Mouse (Mus musculus): ENCODE measurements around the gene Capn9. TPM values are rescaled to one million over a fixed set of nuclear protein-coding genes. Genes with fewer than 3 reads are reported as not detected.
A peak's percentile ranks its signal among the peaks of the same experiment; 100 is the strongest.

Gene Capn9
- polyA plus RNA-seq, 1 experiment = 0.12 TPM

DNA sequence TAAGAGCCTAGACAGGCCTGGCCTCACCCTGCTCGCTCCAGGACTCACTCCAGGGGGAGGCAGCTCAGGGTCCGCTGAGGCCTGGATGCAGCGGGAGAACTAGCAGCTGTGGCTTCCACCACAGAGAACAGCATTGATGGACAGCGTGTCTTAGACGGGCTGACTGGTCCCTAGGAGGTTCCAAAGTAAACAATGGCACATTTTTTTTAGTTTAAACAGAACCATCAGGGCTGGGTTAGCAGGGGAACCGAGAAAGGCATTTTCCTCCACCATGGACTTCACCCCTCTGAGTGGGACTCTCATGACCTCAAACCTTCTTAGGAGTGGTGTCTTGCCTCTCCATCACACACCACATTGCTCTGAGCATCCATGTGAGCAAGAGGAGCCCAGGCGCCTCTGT, 56.1 kb downstream of the Capn9 start:
- Histone ChIP-seq H3K4me1 (ENCODE audit: control insufficient read depth, insufficient read depth, low read length) (peaks cover 2% of the 10 kb centered on the region; the same call in 1 of the 2 replicates), H3K4me3 (replicated peaks; ENCODE audit: extremely low read depth, low read depth, low read length) (no peak overlapping the region)
- no peak for TF ChIP-seq CTCF (IDR thresholded peaks at IDR 0.05; ENCODE audit: insufficient read depth, low read length)
- TF ChIP-seq POLR2A (IDR thresholded peaks at IDR 0.05; ENCODE audit: borderline replicate concordance, extremely low read depth, low read depth, low read length) = no peak
- 36% methylated on average over 7 of the region's 7 CpGs for WGBS
- no peak for DNase-seq

DNA sequence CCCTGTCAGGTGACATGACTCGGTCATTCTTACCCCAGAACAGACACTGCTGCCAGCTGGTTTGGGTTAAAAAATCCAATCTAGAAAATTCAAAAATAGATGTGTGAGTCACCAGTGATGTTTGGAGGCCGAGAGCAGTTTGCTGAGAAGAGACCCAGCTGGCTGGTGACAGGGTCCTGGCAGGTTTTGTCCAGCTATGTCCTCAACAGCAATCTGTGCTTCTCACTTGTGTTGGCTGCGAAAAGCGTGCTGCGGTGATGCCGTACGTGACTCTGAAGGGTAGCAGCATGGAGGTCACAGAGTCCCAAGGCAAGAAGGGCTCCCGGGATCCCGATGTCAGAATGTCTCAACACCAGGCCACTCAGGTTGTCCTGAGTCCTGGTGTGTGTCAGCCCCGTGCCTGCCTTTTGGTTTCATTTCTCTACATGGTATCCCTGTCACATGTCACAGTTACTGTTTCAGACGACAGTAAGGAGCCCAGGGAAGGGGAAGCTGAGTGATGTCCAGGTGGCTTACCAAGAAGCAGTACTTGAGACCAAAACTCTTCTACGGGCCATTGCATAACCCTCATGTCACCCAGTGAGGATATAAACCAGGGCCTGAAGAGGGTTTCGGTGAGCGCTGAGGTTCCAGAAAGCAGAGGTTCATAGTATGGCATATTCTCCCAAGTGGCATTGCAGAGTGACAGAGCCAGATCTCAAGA, 57.2 kb downstream of the Capn9 start:
- DNase-seq = peak; percentile 40
- 64% methylated on average over 14 of the region's 14 CpGs for WGBS
- TF ChIP-seq POLR2A (IDR thresholded peaks at IDR 0.05; ENCODE audit: borderline replicate concordance, extremely low read depth, low read depth, low read length) (no peak), CTCF (IDR thresholded peaks at IDR 0.05; ENCODE audit: insufficient read depth, low read length) (no peak)
- Histone ChIP-seq H3K4me3 (replicated peaks; ENCODE audit: extremely low read depth, low read depth, low read length) (no peak overlapping the region), H3K4me1 (ENCODE audit: control insufficient read depth, insufficient read depth, low read length) (peaks cover 2% of the 10 kb centered on the region; the same call in 1 of the 2 replicates)

DNA sequence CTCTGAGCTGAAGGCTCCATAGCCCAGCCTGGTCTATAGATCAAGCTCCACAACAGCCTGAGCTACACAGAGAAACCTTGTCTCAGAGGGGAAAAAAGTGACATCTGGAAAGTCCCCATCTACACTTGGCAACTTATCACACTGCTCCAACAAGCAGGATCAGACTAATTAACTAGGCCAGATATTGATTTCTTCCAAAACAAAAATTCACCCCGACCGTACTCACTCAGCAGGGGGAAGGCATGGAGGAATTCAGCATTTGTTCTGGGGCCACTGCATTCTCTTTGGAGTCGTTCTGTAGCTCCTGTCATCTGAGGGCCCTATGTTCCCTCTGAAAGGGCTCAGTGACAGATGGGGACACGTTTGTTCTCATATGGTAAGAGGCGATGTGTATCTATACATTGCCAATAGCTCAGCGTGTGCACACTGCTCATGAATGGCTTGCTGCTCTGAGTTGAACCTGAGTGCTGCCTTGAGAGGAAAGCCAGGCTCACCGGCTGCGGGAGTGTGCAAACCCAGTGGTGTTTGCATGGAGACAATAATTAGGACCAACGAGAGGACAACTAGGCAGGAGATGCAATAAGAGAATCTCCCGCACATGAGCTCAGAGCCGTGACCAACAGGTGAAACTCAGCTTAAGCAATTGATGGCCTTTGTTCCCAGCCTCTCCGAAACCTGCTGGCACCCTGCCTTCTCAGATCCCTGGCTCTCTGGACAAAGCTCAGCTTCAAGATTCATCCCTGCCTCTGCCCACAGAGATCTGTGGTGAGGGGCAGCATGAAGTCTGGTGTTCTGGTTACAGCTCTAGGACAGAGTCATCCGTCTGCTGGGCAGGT, 58.7 kb downstream of the Capn9 start:
- Histone ChIP-seq H3K4me1 (ENCODE audit: control insufficient read depth, insufficient read depth, low read length) (peaks cover 2% of the 10 kb centered on the region; the same call in 1 of the 2 replicates), H3K4me3 (replicated peaks; ENCODE audit: extremely low read depth, low read depth, low read length) (no peak overlapping the region)
- no peak for DNase-seq
- no peak for TF ChIP-seq POLR2A (IDR thresholded peaks at IDR 0.05; ENCODE audit: borderline replicate concordance, extremely low read depth, low read depth, low read length)
- TF ChIP-seq CTCF (IDR thresholded peaks at IDR 0.05; ENCODE audit: insufficient read depth, low read length) = no peak
- WGBS = 83% methylated on average over 13 of the region's 13 CpGs

DNA sequence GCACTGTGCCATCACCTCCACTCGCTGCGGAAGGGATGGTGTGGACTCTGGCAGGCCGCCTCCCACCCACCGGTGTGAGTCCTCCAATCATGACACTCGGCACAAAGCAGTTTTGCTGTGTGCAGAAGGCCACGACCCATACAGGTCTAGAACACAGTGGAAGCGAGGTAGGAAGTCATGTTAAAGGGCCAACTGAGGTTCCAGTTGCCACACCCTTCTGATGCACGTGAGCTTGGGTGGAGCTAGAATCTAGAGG, 59.3 kb downstream of the Capn9 start:
- DNase-seq = no peak
- no peak for TF ChIP-seq CTCF (IDR thresholded peaks at IDR 0.05; ENCODE audit: insufficient read depth, low read length)
- no peak for TF ChIP-seq POLR2A (IDR thresholded peaks at IDR 0.05; ENCODE audit: borderline replicate concordance, extremely low read depth, low read depth, low read length)
- Histone ChIP-seq H3K4me3 (replicated peaks; ENCODE audit: extremely low read depth, low read depth, low read length) (no peak overlapping the region), H3K4me1 (ENCODE audit: control insufficient read depth, insufficient read depth, low read length) (peaks cover 2% of the 10 kb centered on the region; the same call in 1 of the 2 replicates)
- 80% methylated on average over 8 of the region's 8 CpGs for WGBS

DNA sequence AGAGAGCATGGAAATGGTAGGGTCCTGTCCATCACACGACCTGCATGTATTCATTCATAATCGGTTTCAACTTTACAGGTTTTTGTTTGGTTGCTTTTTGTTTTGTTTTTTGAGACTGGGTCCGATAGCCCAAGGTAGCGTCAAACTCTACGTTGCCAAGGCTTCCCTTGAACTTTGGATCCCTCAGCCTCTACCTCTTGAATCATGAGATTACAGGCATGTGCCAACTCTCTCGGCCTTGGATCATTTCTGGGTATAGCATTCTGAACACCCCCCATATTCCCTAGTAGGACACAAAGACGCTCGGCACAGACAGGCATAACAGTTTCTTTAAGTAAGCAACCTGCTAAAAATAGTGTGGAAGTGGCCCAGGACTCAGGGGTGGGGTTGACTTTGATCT, 65.7 kb downstream of the Capn9 start:
- Histone ChIP-seq H3K4me1 (ENCODE audit: control insufficient read depth, insufficient read depth, low read length) (peaks cover 12% of the 10 kb centered on the region), H3K4me3 (replicated peaks; ENCODE audit: extremely low read depth, low read depth, low read length) (no peak overlapping the region)
- 86% methylated on average over 8 of the region's 8 CpGs for WGBS
- TF ChIP-seq CTCF (IDR thresholded peaks at IDR 0.05; ENCODE audit: insufficient read depth, low read length) (no peak), POLR2A (IDR thresholded peaks at IDR 0.05; ENCODE audit: borderline replicate concordance, extremely low read depth, low read depth, low read length) (no peak)
- no peak for DNase-seq

DNA sequence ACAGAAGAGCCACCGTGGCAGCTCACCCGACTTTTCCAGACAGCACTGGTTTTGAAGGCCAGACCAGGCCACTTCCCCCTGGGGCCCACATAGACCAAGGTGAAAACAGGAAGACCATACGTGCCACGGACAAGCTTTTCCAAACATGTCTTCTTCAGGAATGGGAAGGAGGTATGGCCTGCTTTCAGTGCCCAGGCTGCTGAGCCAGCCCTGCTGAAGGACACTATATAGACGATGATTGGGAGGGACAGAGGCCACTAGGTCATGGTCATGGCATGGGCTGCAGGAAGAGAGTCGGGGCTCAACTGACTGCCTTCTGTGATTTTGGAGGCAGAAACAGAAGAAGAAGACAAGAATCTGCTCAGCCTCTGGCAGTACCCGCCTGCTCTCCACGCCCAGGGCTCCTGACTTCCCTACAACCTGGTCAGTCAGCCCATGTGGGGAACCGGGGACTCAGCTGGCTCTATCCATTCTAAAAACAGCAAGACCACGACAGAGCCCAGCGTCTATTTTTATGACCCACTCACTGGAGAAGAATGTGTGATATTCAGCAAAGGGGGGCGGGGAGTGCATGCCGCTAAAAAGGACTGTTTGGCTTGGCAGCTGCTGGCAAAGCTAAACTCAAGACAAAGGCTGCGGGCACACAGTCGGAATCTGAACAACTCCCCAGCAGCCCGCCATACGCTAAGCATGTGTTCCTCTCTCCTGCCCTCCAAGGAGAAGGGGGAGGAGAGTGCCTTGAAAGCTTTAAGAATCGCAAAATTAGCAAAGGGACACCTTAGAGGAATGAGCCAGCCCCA, 67.8 kb downstream of the Capn9 start:
- DNase-seq = peak; percentile 60
- no peak overlapping the region for H3K4me3 ChIP-seq (replicated peaks; ENCODE audit: extremely low read depth, low read depth, low read length)
- H3K4me1 ChIP-seq (ENCODE audit: control insufficient read depth, insufficient read depth, low read length) = peaks cover 12% of the 10 kb centered on the region
- TF ChIP-seq CTCF (IDR thresholded peaks at IDR 0.05; ENCODE audit: insufficient read depth, low read length) (no peak), POLR2A (IDR thresholded peaks at IDR 0.05; ENCODE audit: borderline replicate concordance, extremely low read depth, low read depth, low read length) (no peak)
- WGBS = 26% methylated on average over 18 of the region's 18 CpGs

- TF ChIP-seq CTCF (IDR thresholded peaks at IDR 0.05; ENCODE audit: insufficient read depth, low read length) (no peak), POLR2A (IDR thresholded peaks at IDR 0.05; ENCODE audit: borderline replicate concordance, extremely low read depth, low read depth, low read length) (no peak)
- peaks cover 15% of the 10 kb centered on the region for H3K4me1 ChIP-seq (ENCODE audit: control insufficient read depth, insufficient read depth, low read length)
- H3K4me3 ChIP-seq (replicated peaks; ENCODE audit: extremely low read depth, low read depth, low read length) = no peak overlapping the region
- DNase-seq = no peak
Observed at GRCm38 (mm10) chr8:124648311-124648710, 72.4 kb downstream of the Capn9 start.

DNA sequence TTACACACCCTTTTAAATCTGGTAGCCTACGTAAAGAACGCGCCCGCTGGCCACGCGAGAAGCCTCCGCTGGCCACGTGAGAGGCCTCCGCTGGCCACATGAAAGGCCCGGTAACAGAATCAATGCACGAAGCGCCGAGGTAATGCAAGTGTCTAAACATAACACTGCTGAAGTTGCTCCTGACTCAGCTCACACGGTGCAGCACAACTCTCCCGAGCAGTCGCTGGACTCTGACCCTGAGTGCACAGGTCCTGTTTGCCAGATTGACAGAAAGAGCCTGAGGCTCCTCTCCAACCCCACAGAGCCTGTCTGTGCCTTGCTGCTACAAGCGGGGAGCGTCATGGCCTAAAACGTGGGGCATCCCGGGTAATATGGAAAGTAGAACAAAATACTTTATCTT, 75.9 kb downstream of the Capn9 start:
- Histone ChIP-seq H3K4me1 (ENCODE audit: control insufficient read depth, insufficient read depth, low read length) (peaks cover 5% of the 10 kb centered on the region), H3K4me3 (replicated peaks; ENCODE audit: extremely low read depth, low read depth, low read length) (no peak overlapping the region)
- WGBS = 86% methylated on average over 20 of the region's 20 CpGs
- TF ChIP-seq CTCF (IDR thresholded peaks at IDR 0.05; ENCODE audit: insufficient read depth, low read length) (no peak), POLR2A (IDR thresholded peaks at IDR 0.05; ENCODE audit: borderline replicate concordance, extremely low read depth, low read depth, low read length) (no peak)
- DNase-seq = no peak

DNA sequence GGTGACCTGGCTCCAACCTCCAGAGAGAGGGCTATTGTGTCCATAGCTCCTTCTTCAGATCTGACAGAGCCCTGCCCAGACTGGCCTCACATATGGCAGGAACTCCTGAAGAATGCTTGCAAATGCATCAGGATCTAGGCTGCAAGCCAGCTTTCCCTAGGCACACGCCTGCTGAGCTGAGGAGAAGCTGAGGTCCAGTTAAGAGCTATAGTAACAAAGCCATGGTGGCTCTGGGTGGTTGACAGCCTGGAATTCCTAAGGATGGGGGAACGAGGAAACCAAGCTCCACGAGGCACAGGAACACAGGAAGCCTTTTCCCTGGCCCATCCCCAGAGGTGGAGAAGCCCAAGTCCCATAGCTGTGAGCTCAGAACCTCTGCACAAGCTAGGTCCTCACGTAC, 76.6 kb downstream of the Capn9 start:
- H3K4me1 ChIP-seq (ENCODE audit: control insufficient read depth, insufficient read depth, low read length) = peaks cover 5% of the 10 kb centered on the region
- H3K4me3 ChIP-seq (replicated peaks; ENCODE audit: extremely low read depth, low read depth, low read length) = no peak overlapping the region
- 21% methylated on average over 4 of the region's 4 CpGs for WGBS
- TF ChIP-seq CTCF (IDR thresholded peaks at IDR 0.05; ENCODE audit: insufficient read depth, low read length) (no peak), POLR2A (IDR thresholded peaks at IDR 0.05; ENCODE audit: borderline replicate concordance, extremely low read depth, low read depth, low read length) (no peak)
- DNase-seq = no peak

Data from lung, adult 2 months (tissue).